Comparison of ENCODE assay signal across 8 mouse cellular contexts in genomic region chr1:180403357-180403693, GRCm38 (mm10).
DNase-seq lines count a peak whose midpoint lies in the region; ATAC-seq lines count a peak whose summit lies in the region.

No protein-coding gene starts in this region.

- H3K4me3 ChIP-seq in heart, embryonic 12.5 days: no peak overlapping the region
- H3K4me3 ChIP-seq in neural tube, embryonic 13.5 days: no peak overlapping the region
- no peak overlapping the region for H3K4me3 ChIP-seq in limb, embryonic 12.5 days (replicated peaks)

- no peaks in the 10 kb centered on the region for H3K9me3 ChIP-seq in heart, embryonic 12.5 days (replicated peaks)
- H3K9me3 ChIP-seq in neural tube, embryonic 13.5 days: no peaks in the 10 kb centered on the region
- no peaks in the 10 kb centered on the region for H3K9me3 ChIP-seq in limb, embryonic 12.5 days

- no peak for ATAC-seq in heart, embryonic 12.5 days (ENCODE audit: insufficient number of reproducible peaks, low FRiP score)
- no peak for ATAC-seq in neural tube, embryonic 13.5 days (ENCODE audit: low read depth)
- no peak for ATAC-seq in limb, embryonic 12.5 days (ENCODE audit: insufficient number of reproducible peaks, insufficient read depth, low FRiP score, low TSS enrichment, low read depth)

- no peak for DNase-seq in heart, postnatal 25 days (ENCODE audit: low spot score)
- no peak for DNase-seq in neural tube, embryonic 10.5 days (ENCODE audit: extremely low spot score, low spot score)
- DNase-seq in thymus, postnatal 14 days: peak; percentile 66
- no peak for DNase-seq in adrenal gland, adult 8-10 months
- DNase-seq in cerebellum, adult 9-11 months: no peak

- H3K27me3 ChIP-seq in heart, embryonic 12.5 days (replicated peaks): no peaks in the 10 kb centered on the region
- H3K27me3 ChIP-seq in neural tube, embryonic 13.5 days: no peaks in the 10 kb centered on the region
- H3K27me3 ChIP-seq in limb, embryonic 12.5 days: no peaks in the 10 kb centered on the region

- H3K27ac ChIP-seq in heart, embryonic 12.5 days (ENCODE audit: poor library complexity, severe bottlenecking): peak overlapping the region; percentile 97
- peak overlapping the region; percentile 63 for H3K27ac ChIP-seq in neural tube, embryonic 13.5 days (replicated peaks)
- H3K27ac ChIP-seq in limb, embryonic 12.5 days: peak overlapping the region; percentile 92

- H3K36me3 ChIP-seq in heart, embryonic 12.5 days: no peaks in the 10 kb centered on the region
- H3K36me3 ChIP-seq in neural tube, embryonic 13.5 days: no peaks in the 10 kb centered on the region
- no peaks in the 10 kb centered on the region for H3K36me3 ChIP-seq in limb, embryonic 12.5 days

- peak overlapping the region; percentile 47 for H3K4me2 ChIP-seq in heart, embryonic 12.5 days
- no peak overlapping the region for H3K4me2 ChIP-seq in neural tube, embryonic 13.5 days
- H3K4me2 ChIP-seq in limb, embryonic 12.5 days: peak overlapping the region; percentile 26; the same call in 1 of the 2 replicates

- intact Hi-C loops in heart, postnatal 25 days (cut with DNase I): no loop called here

- peaks cover 89% of the 10 kb centered on the region for H3K4me1 ChIP-seq in heart, embryonic 12.5 days (replicated peaks)
- H3K4me1 ChIP-seq in neural tube, embryonic 13.5 days (replicated peaks): peaks cover 33% of the 10 kb centered on the region
- H3K4me1 ChIP-seq in limb, embryonic 12.5 days (replicated peaks): peaks cover 64% of the 10 kb centered on the region

- 0 out of 2 replicates have a peak overlapping the region, but pooled peaks have one; percentile 44 for H3K9ac ChIP-seq in heart, embryonic 12.5 days
- no peak overlapping the region for H3K9ac ChIP-seq in neural tube, embryonic 13.5 days
- H3K9ac ChIP-seq in limb, embryonic 12.5 days (replicated peaks): peak overlapping the region; percentile 8; the same call in 1 of the 2 replicates

- 71% methylated on average over 8 of the region's 8 CpGs for WGBS in heart, embryonic 12.5 days
- 89% methylated on average over 8 of the region's 8 CpGs for WGBS in neural tube, embryonic 13.5 days
- 88% methylated on average over 8 of the region's 8 CpGs for WGBS in limb, embryonic 12.5 days
